Mouse (Mus musculus) brown adipose tissue, adult 24 weeks (tissue): ENCODE measurements around the gene Nrarp. TPM values are rescaled to one million over a fixed set of nuclear protein-coding genes. Genes with fewer than 3 reads are reported as not detected.
A peak's percentile ranks its signal among the peaks of the same experiment; 100 is the strongest.

ENCODE experiments used
- H3K27ac ChIP-seq: fragments of 200-500 bp; replicated peaks from 2 replicates; pipeline ENCODE4 v1.5.1; 2012; ENCODE audit warnings: low read depth, mild to moderate bottlenecking, low read length
- H3K4me1 ChIP-seq: fragments of 200-500 bp; 2 replicates; pipeline ENCODE4 v1.6.1; 2012; ENCODE audit warnings: low read length, mixed read lengths; ENCODE audit not compliant: control insufficient read depth, insufficient read depth, insufficient read length
- H3K4me3 ChIP-seq: fragments of 200-500 bp; 2 replicates; pipeline ENCODE4 v1.5.1; 2012; ENCODE audit warnings: low read depth, mild to moderate bottlenecking, low read length, moderate library complexity; ENCODE audit not compliant: insufficient read depth
- polyA plus RNA-seq: library from polyadenylated mRNA; stranded (reverse); fragments of >200 nt; gene quantifications from 2 replicates; pipeline ENCODE4 v1.2.4, GENCODE M21; 2012; ENCODE audit not compliant: missing spikeins, insufficient read depth, insufficient read length

The Nrarp gene
- polyA plus RNA-seq, 1 experiment: 7.1 TPM

DNA sequence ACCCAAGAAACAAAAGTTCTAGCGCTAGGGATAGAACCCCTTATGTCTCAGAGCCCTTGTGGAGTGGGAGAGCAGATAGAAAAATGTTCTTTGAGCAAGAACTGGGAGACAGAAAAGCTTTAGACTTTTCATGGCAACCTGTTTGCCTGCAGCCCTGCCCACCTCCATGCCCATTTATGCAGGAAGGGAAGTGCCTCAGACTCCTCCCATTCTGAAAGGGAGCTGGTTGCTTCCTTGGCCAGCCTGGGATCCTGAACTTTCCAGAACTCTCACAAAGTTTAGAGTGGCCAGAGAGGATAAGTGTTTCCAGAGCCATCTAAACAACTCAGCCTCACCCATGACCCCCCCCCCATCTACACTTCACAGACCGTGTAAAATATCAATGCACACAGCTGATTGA lies 16.6 kb downstream of the Nrarp start:
- Histone ChIP-seq H3K4me1 (peaks cover 22% of the 10 kb centered on the region), H3K4me3 (peak overlapping the region; percentile 10)

DNA sequence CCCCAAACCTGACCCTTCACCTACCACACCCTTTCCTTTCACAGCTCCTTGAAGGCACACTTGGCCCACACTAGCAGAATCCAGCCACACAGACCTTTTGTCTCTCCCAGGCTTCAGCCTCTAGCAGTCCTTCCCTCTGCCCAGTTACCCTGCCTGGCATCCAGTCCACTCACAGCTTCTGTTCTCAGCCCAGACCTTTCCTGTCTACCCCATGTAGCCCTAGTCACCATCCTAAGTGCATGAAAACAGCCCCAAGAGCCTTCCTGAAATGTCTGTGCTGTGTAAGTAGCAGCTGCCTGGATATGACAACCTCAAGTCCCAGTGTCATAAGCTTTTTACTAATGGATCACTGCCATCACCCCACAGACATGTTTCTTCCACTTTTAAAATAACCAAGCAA lies 17.4 kb downstream of the Nrarp start:
- H3K4me3 ChIP-seq: no peak overlapping the region
- H3K4me1 ChIP-seq: peaks cover 22% of the 10 kb centered on the region
- H3K27ac ChIP-seq: peak overlapping the region; percentile 85

More for the DNA sequence above, 16.6 kb downstream of the Nrarp start:
- H3K27ac ChIP-seq: peak overlapping the region; percentile 85

DNA sequence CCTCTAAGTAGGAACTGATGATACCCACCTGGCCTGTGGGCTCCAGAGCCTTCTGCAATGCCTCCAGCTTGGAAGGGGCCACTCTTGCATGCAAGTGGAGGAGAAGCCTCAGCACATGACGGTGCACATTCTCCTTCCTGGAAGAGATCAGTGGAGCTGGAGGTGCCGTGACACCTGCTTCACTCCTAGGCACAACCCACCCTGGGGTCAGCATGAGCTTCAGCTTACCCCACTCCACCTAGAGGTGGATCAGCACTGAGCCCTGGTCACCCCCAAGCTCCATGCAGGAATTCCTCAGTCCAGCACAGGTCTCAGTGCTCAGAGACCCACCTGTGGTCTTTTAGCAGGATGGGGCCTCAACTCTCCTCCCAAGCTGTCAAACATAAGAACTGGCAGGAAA lies 20.1 kb downstream of the Nrarp start:
- peaks cover 15% of the 10 kb centered on the region for H3K4me1 ChIP-seq
- H3K4me3 ChIP-seq: no peak overlapping the region
- H3K27ac ChIP-seq: no peak overlapping the region

DNA sequence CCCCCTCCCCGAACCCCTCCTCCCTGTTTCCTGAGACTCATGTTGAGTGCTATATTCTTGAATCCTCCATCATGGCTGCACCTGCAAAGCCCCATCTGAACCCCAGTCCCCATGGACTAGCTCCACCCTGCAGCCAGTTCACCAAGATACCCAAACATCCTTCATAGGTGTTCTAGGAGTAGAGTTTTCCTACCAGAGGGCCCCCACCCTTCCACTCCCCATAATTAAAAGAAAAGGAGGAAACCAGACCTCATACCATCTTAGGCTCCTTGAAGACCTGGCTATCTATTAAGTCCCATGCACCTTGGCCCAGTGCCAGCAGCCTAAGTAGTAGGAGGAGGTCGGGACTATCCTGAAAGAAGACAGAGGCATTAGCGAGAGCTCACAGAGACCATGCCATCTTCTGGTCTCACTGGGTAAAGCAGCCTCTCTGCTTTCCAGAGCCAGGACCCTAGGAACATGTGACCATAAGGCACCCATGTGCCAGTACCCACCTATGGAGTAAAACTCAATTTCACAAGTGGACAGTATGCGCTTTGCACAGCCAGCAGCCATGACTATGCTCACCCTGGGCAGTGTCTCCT lies 23.2 kb downstream of the Nrarp start:
- Histone ChIP-seq H3K27ac (no peak overlapping the region), H3K4me3 (no peak overlapping the region), H3K4me1 (no peaks in the 10 kb centered on the region)

DNA sequence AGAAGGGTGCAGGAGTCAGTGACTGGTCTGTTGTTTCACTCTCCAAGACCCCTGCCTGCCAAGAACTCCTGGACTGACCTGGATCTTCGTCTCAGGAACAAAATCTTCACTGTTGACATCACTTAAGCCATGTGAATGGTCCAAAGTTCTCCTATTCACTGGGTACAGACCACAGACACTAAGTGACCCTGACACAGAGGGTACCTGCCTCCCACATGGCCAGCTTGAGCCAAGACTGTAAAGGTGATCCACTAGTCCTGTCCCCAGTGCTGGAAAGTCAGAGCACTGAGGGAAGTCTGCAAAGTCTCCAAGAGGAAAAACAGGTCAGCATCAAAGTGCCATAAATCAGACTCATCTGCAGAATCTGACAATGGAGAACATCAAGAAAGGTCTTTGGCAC lies 27.0 kb downstream of the Nrarp start:
- H3K4me1 ChIP-seq: peaks cover 10% of the 10 kb centered on the region
- no peak overlapping the region for H3K27ac ChIP-seq
- H3K4me3 ChIP-seq: no peak overlapping the region

DNA sequence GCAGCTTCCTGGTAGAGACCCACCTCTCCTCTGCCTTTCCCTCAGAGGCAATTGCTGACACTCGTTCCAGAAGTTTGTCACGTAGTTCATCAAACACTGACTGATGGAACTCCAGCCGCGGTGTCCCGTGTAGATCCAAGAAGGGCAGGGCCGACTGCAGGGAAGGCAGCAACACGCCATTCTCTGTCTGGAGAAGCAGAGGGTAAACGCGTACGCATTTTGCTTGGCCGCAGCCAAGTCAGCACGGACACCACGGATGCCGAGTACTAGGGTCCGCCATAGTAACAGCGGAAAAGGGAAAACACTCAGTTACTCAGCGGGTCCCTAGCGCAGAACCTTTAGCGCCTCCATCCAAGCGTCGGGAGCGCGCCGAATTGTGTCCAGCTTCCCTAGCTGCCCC lies 30.1 kb downstream of the Nrarp start:
- H3K4me3 ChIP-seq: peak overlapping the region; percentile 75
- peaks cover 10% of the 10 kb centered on the region for H3K4me1 ChIP-seq
- peak overlapping the region; percentile 83 for H3K27ac ChIP-seq

DNA sequence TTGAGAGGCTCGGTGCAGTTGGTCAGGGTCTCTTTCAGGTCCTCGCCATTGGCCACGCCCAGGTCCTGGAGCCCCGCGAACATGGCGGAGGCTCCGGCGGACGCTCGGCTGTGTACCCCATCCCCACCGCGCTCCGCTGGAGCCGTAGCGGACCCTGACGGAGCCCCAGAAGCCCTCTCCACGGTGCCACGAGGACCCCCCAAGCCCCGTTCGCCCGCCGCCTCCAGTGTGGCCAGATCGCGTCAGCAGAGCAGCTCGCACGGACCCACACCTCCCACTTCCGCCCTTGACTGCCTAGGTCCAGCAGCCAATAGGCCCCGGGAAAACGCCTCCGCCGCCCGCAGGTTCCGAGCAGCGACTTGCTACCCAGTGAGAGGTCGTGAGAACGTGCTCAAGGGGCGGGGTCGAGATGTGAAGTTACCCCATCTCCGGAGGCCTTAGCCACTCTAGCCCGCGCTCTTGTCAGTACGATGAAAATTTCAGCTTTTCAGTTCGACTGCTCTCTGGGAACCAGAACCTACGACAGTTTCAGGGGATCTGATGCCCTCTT lies 30.6 kb downstream of the Nrarp start, which contains the start of gene Nelfb:
Gene Nelfb (minus strand): TSS at position 369 of the 550 bp plus-strand sequence.
- Histone ChIP-seq H3K27ac (peak within 1 kb of the TSS; percentile 83), H3K4me1 (peaks cover 10% of the 10 kb centered on the region), H3K4me3 (peak within 1 kb of the TSS; percentile 75)

DNA sequence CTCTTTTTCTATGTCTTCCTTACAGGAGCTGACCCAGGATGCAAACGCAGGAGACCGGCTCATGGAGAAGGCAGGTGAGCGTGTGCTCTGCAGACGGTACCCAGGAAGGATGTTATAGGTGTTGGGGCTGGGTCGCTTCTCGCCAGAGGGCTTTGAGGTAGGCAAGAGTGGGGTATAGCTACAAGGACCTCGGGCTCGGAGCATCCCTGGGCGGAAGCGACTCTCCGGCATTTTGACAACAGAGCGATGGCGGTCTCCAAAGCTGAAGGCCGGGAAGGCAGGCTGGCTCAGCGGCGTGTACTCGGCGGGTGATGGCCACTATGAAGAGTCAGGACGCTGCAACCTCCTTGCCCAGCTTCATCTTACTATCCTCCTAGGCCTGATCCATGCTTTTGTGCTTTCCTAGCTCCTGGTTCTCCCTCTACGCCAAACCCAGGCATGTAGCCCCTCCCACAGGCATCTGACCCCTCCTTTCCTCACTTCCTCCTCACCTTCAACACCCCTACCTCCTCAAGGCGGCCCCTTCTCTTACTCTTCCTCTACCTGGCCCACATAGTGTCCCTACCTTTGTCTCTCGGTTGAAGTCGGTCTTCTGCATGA lies 32.8 kb downstream of the Nrarp start:
- Histone ChIP-seq H3K27ac (no peak overlapping the region), H3K4me1 (peaks cover 10% of the 10 kb centered on the region), H3K4me3 (no peak overlapping the region)

DNA sequence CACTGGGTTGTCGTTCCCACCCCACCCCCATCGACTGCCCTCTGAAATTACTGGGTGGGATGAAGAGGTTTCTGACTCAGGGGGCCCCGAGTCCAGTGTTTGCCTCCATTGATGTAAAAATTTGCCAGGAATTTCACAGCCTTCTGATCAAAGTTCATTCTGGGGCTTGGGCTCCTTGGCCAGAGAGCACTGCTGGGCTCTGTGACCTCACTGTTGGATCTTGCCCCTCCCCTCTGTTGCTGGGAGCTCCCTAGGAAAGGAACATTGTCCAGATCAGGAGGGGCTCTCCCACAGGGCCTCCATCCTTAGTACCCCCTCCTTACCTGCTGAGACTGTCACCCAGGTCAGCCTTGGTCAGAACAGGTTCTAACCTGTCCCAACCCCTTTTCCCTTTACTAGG lies 33.9 kb downstream of the Nrarp start, which contains the start of gene Stpg3:
Gene Stpg3 (minus strand): TSS at position 194 of the 400 bp plus-strand sequence.
- Histone ChIP-seq H3K4me3 (no peak within 1 kb of the TSS), H3K4me1 (peaks cover 10% of the 10 kb centered on the region), H3K27ac (no peak within 1 kb of the TSS)

DNA sequence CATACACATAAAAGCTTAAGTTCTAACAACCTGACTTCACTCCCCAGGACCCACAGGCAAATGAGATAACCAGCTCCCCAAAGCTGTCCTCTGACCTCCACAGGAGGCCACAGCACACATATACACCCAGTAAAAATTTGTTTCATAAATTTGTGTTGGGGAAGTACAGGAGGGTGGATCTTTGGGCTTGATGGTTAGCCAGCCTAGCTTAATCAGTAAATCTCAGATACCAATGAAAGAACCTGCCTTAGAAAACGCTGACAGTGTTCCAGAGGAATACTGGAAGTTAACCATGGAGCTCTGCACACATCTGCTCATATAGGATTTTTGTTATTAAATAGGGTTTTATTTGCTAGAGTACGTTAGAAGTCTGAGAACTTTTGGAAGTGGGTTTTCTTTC lies 37.1 kb downstream of the Nrarp start:
- Histone ChIP-seq H3K27ac (no peak overlapping the region), H3K4me3 (no peak overlapping the region), H3K4me1 (peaks cover 2% of the 10 kb centered on the region; the same call in 1 of the 2 replicates)

DNA sequence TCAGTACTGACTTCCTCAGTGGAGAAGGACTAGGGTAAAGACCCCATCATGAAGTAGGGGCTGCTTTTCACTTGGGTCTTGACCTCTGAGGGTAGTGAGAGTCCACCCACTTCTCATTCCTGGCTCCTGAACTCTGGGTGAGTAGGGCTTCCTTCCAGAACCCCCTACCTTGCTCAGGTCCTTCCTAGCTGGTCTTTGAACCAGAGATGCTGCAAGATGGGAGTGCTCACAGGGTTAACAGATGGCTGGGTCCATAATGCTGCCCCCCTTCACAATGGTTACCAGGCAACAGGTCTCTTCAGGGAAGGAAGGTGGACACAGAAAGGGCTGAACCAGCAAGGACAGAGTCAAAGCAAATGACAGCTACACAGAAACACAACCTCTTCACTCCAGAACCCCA lies 37.9 kb downstream of the Nrarp start, which contains the start of gene Fam166a:
Gene Fam166a (plus strand): TSS at position 301 of the 400 bp plus-strand sequence.
- no peak within 1 kb of the TSS for H3K4me3 ChIP-seq
- no peak within 1 kb of the TSS for H3K27ac ChIP-seq
- peaks cover 2% of the 10 kb centered on the region; the same call in 1 of the 2 replicates for H3K4me1 ChIP-seq

DNA sequence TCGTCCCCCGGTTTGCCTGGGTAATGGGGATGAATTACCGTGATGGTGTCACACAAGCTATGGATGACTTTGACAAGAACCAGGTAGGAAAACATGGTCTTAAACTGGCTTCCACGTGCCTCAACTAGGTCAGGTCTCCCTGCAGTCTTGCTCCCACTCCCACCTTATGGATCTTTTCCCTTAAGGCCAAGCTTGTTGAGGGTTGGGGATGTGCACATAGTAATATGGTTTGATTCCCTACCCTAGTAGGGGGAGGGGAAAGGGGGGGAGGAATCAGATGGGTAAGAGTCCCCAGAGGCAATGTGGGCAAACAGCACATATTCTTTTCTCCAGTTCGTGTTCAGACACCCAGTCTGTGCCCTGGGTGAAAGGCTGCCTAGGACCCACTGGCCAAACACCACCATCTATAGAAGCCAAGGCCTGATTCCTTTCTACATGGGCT lies 40.8 kb downstream of the Nrarp start:
- no peak overlapping the region for H3K27ac ChIP-seq
- no peak overlapping the region for H3K4me3 ChIP-seq

DNA sequence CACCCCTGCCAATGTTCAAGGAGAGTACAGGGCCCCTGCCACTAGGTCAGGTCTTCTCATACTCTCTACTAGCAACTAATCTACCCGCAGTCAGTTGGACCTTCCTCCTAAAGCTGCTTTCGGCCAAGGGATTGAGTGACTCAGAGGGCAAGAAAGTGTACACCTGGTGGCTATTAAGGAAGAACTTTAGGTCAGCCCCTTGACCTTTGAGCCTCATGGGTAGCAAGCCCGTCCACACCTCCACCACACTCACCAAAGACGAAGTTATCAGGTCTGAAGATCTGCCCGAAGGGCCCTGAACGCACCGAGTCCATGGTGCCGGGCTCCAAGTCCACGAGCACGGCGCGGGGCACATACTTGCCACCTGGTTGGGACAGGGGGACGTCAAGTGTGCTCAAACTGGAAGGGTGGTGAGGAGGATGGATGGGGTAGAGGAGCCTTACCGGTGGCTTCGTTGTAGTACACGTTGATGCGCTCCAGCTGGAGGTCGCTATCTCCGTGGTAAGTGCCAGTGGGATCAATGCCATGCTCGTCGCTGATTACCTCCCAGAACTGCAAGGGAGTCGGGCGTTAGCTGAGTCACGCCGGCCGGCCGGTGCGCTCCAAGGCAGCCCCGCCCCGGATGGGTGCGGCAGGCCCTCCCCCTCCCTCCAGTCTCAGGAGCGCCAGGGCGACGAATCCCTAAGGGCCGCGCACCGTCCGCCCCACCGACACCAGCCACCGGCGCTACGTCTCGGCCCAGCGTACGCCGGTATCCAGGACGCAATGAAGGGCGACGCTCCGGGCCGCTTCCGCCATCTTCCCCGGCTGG lies 43.3 kb downstream of the Nrarp start:
- Histone ChIP-seq H3K4me1 (peaks cover 11% of the 10 kb centered on the region), H3K4me3 (peak overlapping the region; percentile 78), H3K27ac (peak overlapping the region; percentile 87)

More for the DNA sequence above, 40.8 kb downstream of the Nrarp start:
- peaks cover 7% of the 10 kb centered on the region; the same call in 1 of the 2 replicates for H3K4me1 ChIP-seq

DNA sequence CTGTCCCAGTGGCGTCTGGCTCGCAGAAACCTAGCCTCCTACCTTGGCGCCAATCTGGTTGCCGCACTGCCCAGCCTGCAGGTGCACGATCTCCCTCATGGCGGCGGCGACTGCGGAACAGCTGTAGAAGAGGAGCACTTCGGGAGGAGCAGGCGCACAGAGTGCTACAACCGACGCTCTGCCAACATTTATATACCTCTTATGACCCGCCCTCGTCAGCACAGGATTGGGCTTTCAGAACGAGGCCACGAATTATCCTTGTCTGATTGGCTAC lies 43.9 kb downstream of the Nrarp start, which contains the start of gene Tubb4b:
Gene Tubb4b (minus strand): TSS at position 211 of the 274 bp plus-strand sequence.
- Histone ChIP-seq H3K4me1 (peaks cover 11% of the 10 kb centered on the region), H3K4me3 (peak within 1 kb of the TSS; percentile 78), H3K27ac (peak within 1 kb of the TSS; percentile 90)
